Mouse (Mus musculus): ENCODE results near the gene Dicer1.
"Not testable (repeated sequence)": the region's sequence is repeated elsewhere in the genome, so short reads cannot be mapped to it uniquely, and the experiment has no call there.

Dicer1 gene

GRCm38 (mm10) chr12:104740841-104741787 is 10.6 kb downstream of the Dicer1 start:
- CTCF ChIA-PET, result no interaction called here

- CTCF ChIA-PET, result interaction anchor here (0.7 kb wide), 1 partner anchor 141 kb away, joined by 4 read pairs; no protein-coding TSS in a partner anchor
Observed at GRCm38 (mm10) chr12:104738931-104739330, 12.8 kb downstream of the Dicer1 start.

GRCm38 (mm10) chr12:104738446-104738845 is 13.3 kb downstream of the Dicer1 start:
- CTCF ChIA-PET, result interaction anchor here (0.7 kb wide), 1 partner anchor 141 kb away, joined by 4 read pairs; no protein-coding TSS in a partner anchor

- CTCF ChIA-PET, result no interaction called here
Observed at GRCm38 (mm10) chr12:104737666-104738065, 14.1 kb downstream of the Dicer1 start.

- CTCF ChIA-PET, result no interaction called here
Observed at GRCm38 (mm10) chr12:104735993-104736395, 15.8 kb downstream of the Dicer1 start.

- CTCF ChIA-PET, result interaction anchor here (0.6 kb wide), 1 partner anchor 12 kb away, joined by 3 read pairs; no protein-coding TSS in a partner anchor
Observed at GRCm38 (mm10) chr12:104733165-104733564, 18.6 kb downstream of the Dicer1 start.

- CTCF ChIA-PET, result no interaction called here
Observed at GRCm38 (mm10) chr12:104731782-104732181, 20.0 kb downstream of the Dicer1 start.

- CTCF ChIA-PET, result not testable (repeated sequence)
Observed at GRCm38 (mm10) chr12:104726436-104726835, 25.3 kb downstream of the Dicer1 start.

- CTCF ChIA-PET, result no interaction called here
Observed at GRCm38 (mm10) chr12:104722056-104722455, 29.7 kb downstream of the Dicer1 start.

- CTCF ChIA-PET, result no interaction called here
Observed at GRCm38 (mm10) chr12:104721011-104721410, 30.7 kb downstream of the Dicer1 start.

- CTCF ChIA-PET, result no interaction called here
Observed at GRCm38 (mm10) chr12:104718956-104719355, 32.8 kb downstream of the Dicer1 start.

GRCm38 (mm10) chr12:104716409-104716808 is 35.3 kb downstream of the Dicer1 start:
- CTCF ChIA-PET, result no interaction called here

- CTCF ChIA-PET, result no interaction called here
Observed at GRCm38 (mm10) chr12:104715453-104715852, 36.3 kb downstream of the Dicer1 start.

GRCm38 (mm10) chr12:104700266-104700665 is 51.5 kb downstream of the Dicer1 start:
- CTCF ChIA-PET, result no interaction called here

- CTCF ChIA-PET, result no interaction called here
Observed at GRCm38 (mm10) chr12:104699753-104700152, 52.0 kb downstream of the Dicer1 start.

- CTCF ChIA-PET, result interaction anchor here (0.6 kb wide), 1 partner anchor 33 kb away, joined by 3 read pairs; no protein-coding TSS in a partner anchor
Observed at GRCm38 (mm10) chr12:104695514-104695913, 56.2 kb downstream of the Dicer1 start.

- CTCF ChIA-PET, result no interaction called here
Observed at GRCm38 (mm10) chr12:104692864-104693263, 58.9 kb downstream of the Dicer1 start.

GRCm38 (mm10) chr12:104690412-104690811 is 61.3 kb downstream of the Dicer1 start:
- CTCF ChIA-PET, result no interaction called here

- CTCF ChIA-PET, result no interaction called here
Observed at GRCm38 (mm10) chr12:104688870-104689269, 62.9 kb downstream of the Dicer1 start.

GRCm38 (mm10) chr12:104684411-104684931 is 67.3 kb downstream of the Dicer1 start:
- CTCF ChIA-PET, result no interaction called here

- CTCF ChIA-PET, result no interaction called here
Observed at GRCm38 (mm10) chr12:104679819-104680132, 72.0 kb downstream of the Dicer1 start.

GRCm38 (mm10) chr12:104679121-104679818 is 72.5 kb downstream of the Dicer1 start:
- CTCF ChIA-PET, result no interaction called here

- CTCF ChIA-PET, result interaction anchor here (0.6 kb wide), 1 partner anchor 1561 kb away, joined by 5 read pairs; no protein-coding TSS in a partner anchor
Observed at GRCm38 (mm10) chr12:104678462-104678861, 73.3 kb downstream of the Dicer1 start.

Measured in spleen, embryonic (tissue).